Mouse (Mus musculus): ENCODE measurements at regions not wholly inside any gene's neighbourhood (a gene's known extent, or its start where the extent isn't known, plus 50 kb on each side); places are given as distances from the start of the nearest gene placed in this dataset.
"Not testable (repeated sequence)": the region's sequence is repeated elsewhere in the genome, so short reads cannot be mapped to it uniquely, and the experiment has no call there.

GRCm38 (mm10) chr5:149861489-149861962, 156.9 kb upstream of the Rxfp2 start:
- TF ChIP-seq CTCF (IDR thresholded peaks at IDR 0.05; ENCODE audit: extremely low read depth, insufficient read depth, insufficient read length, insufficient replicate concordance) (peak; percentile 43; the same call in 1 of the 2 replicates), POLR2A (IDR thresholded peaks at IDR 0.05; ENCODE audit: low read depth, low read length) (no peak)
- H3K4me1 ChIP-seq (ENCODE audit: control insufficient read depth, insufficient read depth, insufficient read length), result no peaks in the 10 kb centered on the region
- no peaks in the 10 kb centered on the region for H3K36me3 ChIP-seq (ENCODE audit: control insufficient read depth, insufficient read depth, low read length)
- no peak for DNase-seq (ENCODE audit: low read depth in 1 of 2, low spot score in 2 of 2)
- H3K4me3 ChIP-seq (ENCODE audit: extremely low read depth, insufficient read depth, insufficient read length), result no peak overlapping the region
- 55% methylated on average over 4 of the region's 4 CpGs for WGBS
- H3K27ac ChIP-seq (ENCODE audit: insufficient read depth, low read length), result no peak overlapping the region
- H3K27me3 ChIP-seq (ENCODE audit: control insufficient read depth, insufficient read depth, low read length), result no peaks in the 10 kb centered on the region

DNA sequence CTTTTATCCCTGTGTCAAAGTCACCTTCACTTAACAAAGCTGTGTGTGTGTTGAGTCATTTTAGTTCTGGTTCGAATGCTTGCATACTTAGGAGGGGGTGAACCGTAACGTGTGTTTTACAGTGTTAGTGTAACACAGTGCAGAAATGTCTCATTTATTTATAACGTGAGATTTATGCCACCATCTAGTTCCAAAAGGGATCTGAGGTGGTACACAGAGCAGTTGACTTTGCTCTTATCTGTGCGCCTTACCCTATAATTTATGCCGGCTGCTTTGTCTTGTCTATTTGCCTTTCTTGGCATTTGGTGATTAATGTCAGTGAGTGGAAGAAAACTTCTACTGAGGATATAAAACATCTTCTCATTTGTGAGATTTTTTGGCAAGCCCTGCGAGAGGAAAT, 150.5 kb upstream of the Rxfp2 start:
- Histone ChIP-seq H3K27ac (ENCODE audit: insufficient read depth, low read length) (no peak overlapping the region), H3K4me3 (ENCODE audit: extremely low read depth, insufficient read depth, insufficient read length) (no peak overlapping the region), H3K4me1 (ENCODE audit: control insufficient read depth, insufficient read depth, insufficient read length) (no peaks in the 10 kb centered on the region), H3K27me3 (ENCODE audit: control insufficient read depth, insufficient read depth, low read length) (no peaks in the 10 kb centered on the region), H3K36me3 (ENCODE audit: control insufficient read depth, insufficient read depth, low read length) (no peaks in the 10 kb centered on the region)
- no peak for DNase-seq (ENCODE audit: low read depth in 1 of 2, low spot score in 2 of 2)
- TF ChIP-seq POLR2A (IDR thresholded peaks at IDR 0.05; ENCODE audit: low read depth, low read length) (no peak), CTCF (IDR thresholded peaks at IDR 0.05; ENCODE audit: extremely low read depth, insufficient read depth, insufficient read length, insufficient replicate concordance) (no peak)
- WGBS, result 82% methylated on average over 7 of the region's 7 CpGs

- Histone ChIP-seq H3K27ac (ENCODE audit: insufficient read depth, low read length) (no peak overlapping the region), H3K4me3 (ENCODE audit: extremely low read depth, insufficient read depth, insufficient read length) (no peak overlapping the region), H3K27me3 (ENCODE audit: control insufficient read depth, insufficient read depth, low read length) (no peaks in the 10 kb centered on the region), H3K36me3 (ENCODE audit: control insufficient read depth, insufficient read depth, low read length) (no peaks in the 10 kb centered on the region), H3K4me1 (ENCODE audit: control insufficient read depth, insufficient read depth, insufficient read length) (no peaks in the 10 kb centered on the region)
- no peak for DNase-seq (ENCODE audit: low read depth in 1 of 2, low spot score in 2 of 2)
- TF ChIP-seq CTCF (IDR thresholded peaks at IDR 0.05; ENCODE audit: extremely low read depth, insufficient read depth, insufficient read length, insufficient replicate concordance) (no peak), POLR2A (IDR thresholded peaks at IDR 0.05; ENCODE audit: low read depth, low read length) (no peak)
- WGBS, result 80% methylated on average over 5 of the region's 5 CpGs
Measured at GRCm38 (mm10) chr5:149869441-149869840, 149.0 kb upstream of the Rxfp2 start.

DNA sequence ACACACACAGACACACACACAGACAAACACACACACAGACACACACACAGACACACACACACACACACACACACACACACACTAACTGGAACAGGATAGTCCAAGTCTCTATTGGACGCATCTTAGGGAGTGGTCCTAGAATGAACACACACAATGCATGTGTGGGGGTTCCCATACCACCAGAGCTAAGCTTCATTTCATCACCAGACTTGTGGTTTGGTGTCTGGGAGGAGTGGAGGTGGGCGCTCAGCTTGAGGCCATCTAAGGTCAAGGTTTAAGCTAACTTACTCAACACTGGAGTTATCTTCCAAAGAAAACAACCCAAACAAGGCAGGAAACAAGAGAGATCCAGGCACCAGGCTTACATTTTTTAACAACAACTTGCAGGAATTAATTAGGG, 147.9 kb upstream of the Rxfp2 start:
- Histone ChIP-seq H3K27ac (ENCODE audit: insufficient read depth, low read length) (no peak overlapping the region), H3K4me1 (ENCODE audit: control insufficient read depth, insufficient read depth, insufficient read length) (no peaks in the 10 kb centered on the region), H3K36me3 (ENCODE audit: control insufficient read depth, insufficient read depth, low read length) (no peaks in the 10 kb centered on the region), H3K27me3 (ENCODE audit: control insufficient read depth, insufficient read depth, low read length) (no peaks in the 10 kb centered on the region), H3K4me3 (ENCODE audit: extremely low read depth, insufficient read depth, insufficient read length) (no peak overlapping the region)
- 82% methylated on average over 2 of the region's 2 CpGs for WGBS
- DNase-seq (ENCODE audit: low read depth in 1 of 2, low spot score in 2 of 2), result no peak
- TF ChIP-seq POLR2A (IDR thresholded peaks at IDR 0.05; ENCODE audit: low read depth, low read length) (no peak), CTCF (IDR thresholded peaks at IDR 0.05; ENCODE audit: extremely low read depth, insufficient read depth, insufficient read length, insufficient replicate concordance) (no peak)

- Histone ChIP-seq H3K36me3 (ENCODE audit: control insufficient read depth, insufficient read depth, low read length) (no peaks in the 10 kb centered on the region), H3K27me3 (ENCODE audit: control insufficient read depth, insufficient read depth, low read length) (no peaks in the 10 kb centered on the region), H3K27ac (ENCODE audit: insufficient read depth, low read length) (no peak overlapping the region), H3K4me1 (ENCODE audit: control insufficient read depth, insufficient read depth, insufficient read length) (no peaks in the 10 kb centered on the region), H3K4me3 (ENCODE audit: extremely low read depth, insufficient read depth, insufficient read length) (no peak overlapping the region)
- no peak for TF ChIP-seq POLR2A (IDR thresholded peaks at IDR 0.05; ENCODE audit: low read depth, low read length)
- no peak for TF ChIP-seq CTCF (IDR thresholded peaks at IDR 0.05; ENCODE audit: extremely low read depth, insufficient read depth, insufficient read length, insufficient replicate concordance)
- 68% methylated on average over 2 of the region's 2 CpGs for WGBS
- DNase-seq (ENCODE audit: low read depth in 1 of 2, low spot score in 2 of 2), result no peak
Measured at GRCm38 (mm10) chr5:149871521-149871920, 147.0 kb upstream of the Rxfp2 start.

GRCm38 (mm10) chr5:149873482-149874002, 144.9 kb upstream of the Rxfp2 start:
- no peak overlapping the region for H3K27ac ChIP-seq (ENCODE audit: insufficient read depth, low read length)
- no peaks in the 10 kb centered on the region for H3K4me1 ChIP-seq (ENCODE audit: control insufficient read depth, insufficient read depth, insufficient read length)
- WGBS, result 70% methylated on average over 9 of the region's 9 CpGs
- TF ChIP-seq POLR2A (IDR thresholded peaks at IDR 0.05; ENCODE audit: low read depth, low read length) (no peak), CTCF (IDR thresholded peaks at IDR 0.05; ENCODE audit: extremely low read depth, insufficient read depth, insufficient read length, insufficient replicate concordance) (no peak)
- H3K4me3 ChIP-seq (ENCODE audit: extremely low read depth, insufficient read depth, insufficient read length), result no peak overlapping the region
- no peaks in the 10 kb centered on the region for H3K36me3 ChIP-seq (ENCODE audit: control insufficient read depth, insufficient read depth, low read length)
- DNase-seq (ENCODE audit: low read depth in 1 of 2, low spot score in 2 of 2), result no peak
- H3K27me3 ChIP-seq (ENCODE audit: control insufficient read depth, insufficient read depth, low read length), result no peaks in the 10 kb centered on the region

- H3K36me3 ChIP-seq (ENCODE audit: control insufficient read depth, insufficient read depth, low read length), result no peaks in the 10 kb centered on the region
- no peaks in the 10 kb centered on the region for H3K4me1 ChIP-seq (ENCODE audit: control insufficient read depth, insufficient read depth, insufficient read length)
- WGBS, result 74% methylated on average over 2 of the region's 2 CpGs
- no peaks in the 10 kb centered on the region for H3K27me3 ChIP-seq (ENCODE audit: control insufficient read depth, insufficient read depth, low read length)
- H3K27ac ChIP-seq (ENCODE audit: insufficient read depth, low read length), result no peak overlapping the region
- TF ChIP-seq POLR2A (IDR thresholded peaks at IDR 0.05; ENCODE audit: low read depth, low read length) (no peak), CTCF (IDR thresholded peaks at IDR 0.05; ENCODE audit: extremely low read depth, insufficient read depth, insufficient read length, insufficient replicate concordance) (no peak)
- H3K4me3 ChIP-seq (ENCODE audit: extremely low read depth, insufficient read depth, insufficient read length), result no peak overlapping the region
- no peak for DNase-seq (ENCODE audit: low read depth in 1 of 2, low spot score in 2 of 2)
Measured at GRCm38 (mm10) chr5:149874342-149874741, 144.1 kb upstream of the Rxfp2 start.

GRCm38 (mm10) chr5:149892453-149892852, 126.0 kb upstream of the Rxfp2 start:
- not testable (repeated sequence) for H3K27ac ChIP-seq (ENCODE audit: insufficient read depth, low read length); H3K27me3 ChIP-seq (ENCODE audit: control insufficient read depth, insufficient read depth, low read length)

More at GRCm38 (mm10) chr5:149892453-149892852, 126.0 kb upstream of the Rxfp2 start:
- not testable (repeated sequence) for DNase-seq (ENCODE audit: low read depth in 1 of 2, low spot score in 2 of 2); H3K36me3 ChIP-seq (ENCODE audit: control insufficient read depth, insufficient read depth, low read length); H3K4me3 ChIP-seq (ENCODE audit: extremely low read depth, insufficient read depth, insufficient read length); H3K4me1 ChIP-seq (ENCODE audit: control insufficient read depth, insufficient read depth, insufficient read length)
